Mouse (Mus musculus) gastrocnemius, postnatal 25 days (tissue): ENCODE measurements around the gene Paxip1. TPM values are rescaled to one million over a fixed set of nuclear protein-coding genes. Genes with fewer than 3 reads are reported as not detected.

Source experiments
- DNase-seq: peaks from one replicate; pipeline ENCODE4 v3.0.0; 2022
- long read RNA-seq, 2 experiments: library from polyadenylated mRNA; stranded (forward); transcript quantifications; one replicate each; pipeline ENCODE4 v2.0.0; 2021
- total RNA-seq, 2 experiments: library from RNA; stranded (reverse); gene quantifications; 1 replicate in 1 of 2; 2 replicates in 1 of 2; pipeline ENCODE4 v1.2.3; 2021

Gene Paxip1
- total RNA-seq, result 10 to 100 TPM in 1 of 2 experiments, 1 to 10 TPM in 1; 8.5 to 10.3 TPM
- long read RNA-seq, experiment 1, partial matches to known transcripts, result 0 of 1 reads
- long read RNA-seq, experiment 1, other reads (novel, unspliced or antisense), result 1 of 1 reads
- long read RNA-seq, experiment 2, full-length matches to known transcripts, result 2 of 5 reads
- long read RNA-seq, experiment 2, partial matches to known transcripts, result 2 of 5 reads
- long read RNA-seq, experiment 2, other reads (novel, unspliced or antisense), result 1 of 5 reads

DNA sequence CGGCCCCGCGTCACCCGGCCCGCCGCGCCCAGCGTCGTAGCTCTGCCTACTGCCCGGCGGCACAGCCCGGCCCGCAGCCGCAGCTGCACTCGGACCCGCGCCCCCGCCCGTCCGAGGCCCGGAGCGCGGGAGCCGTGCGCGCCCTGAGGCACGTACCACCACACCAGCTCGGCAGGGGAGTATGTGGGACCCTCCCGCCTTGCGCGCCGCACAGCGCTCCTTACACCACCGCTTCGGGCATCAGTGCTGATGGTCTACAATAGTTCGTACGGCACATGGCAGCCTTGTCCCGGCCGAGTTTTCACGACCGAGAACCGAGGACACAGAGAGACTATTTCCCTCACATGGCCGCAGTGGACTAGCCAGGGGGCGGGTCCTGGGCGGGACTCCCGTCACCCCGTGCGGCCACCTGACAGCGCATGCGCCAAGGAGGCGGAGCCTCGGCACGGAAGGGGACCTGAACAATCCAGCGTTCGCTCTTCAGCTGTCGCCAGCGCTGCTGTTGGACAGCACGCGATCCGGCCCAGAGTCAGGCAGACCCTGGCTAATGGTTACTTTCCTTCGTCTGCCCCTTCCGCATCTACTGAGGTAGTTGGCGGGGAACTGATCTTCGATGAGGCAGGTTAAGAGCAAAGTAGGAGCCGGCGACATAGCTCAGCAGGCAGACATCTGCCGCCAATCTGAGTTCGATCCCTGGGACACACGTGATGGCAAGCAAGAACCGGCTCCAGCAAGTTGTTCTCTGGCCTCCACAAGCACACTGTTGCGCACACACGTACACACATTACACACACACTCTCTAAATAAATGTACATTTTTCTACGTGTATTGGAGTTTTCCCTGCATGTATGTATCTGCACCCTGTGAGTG is at the start of gene Paxip1:
TSS of gene Paxip1 (minus strand) at position 389 of the 870 bp plus-strand sequence.
- peak; percentile 95 for DNase-seq

DNA sequence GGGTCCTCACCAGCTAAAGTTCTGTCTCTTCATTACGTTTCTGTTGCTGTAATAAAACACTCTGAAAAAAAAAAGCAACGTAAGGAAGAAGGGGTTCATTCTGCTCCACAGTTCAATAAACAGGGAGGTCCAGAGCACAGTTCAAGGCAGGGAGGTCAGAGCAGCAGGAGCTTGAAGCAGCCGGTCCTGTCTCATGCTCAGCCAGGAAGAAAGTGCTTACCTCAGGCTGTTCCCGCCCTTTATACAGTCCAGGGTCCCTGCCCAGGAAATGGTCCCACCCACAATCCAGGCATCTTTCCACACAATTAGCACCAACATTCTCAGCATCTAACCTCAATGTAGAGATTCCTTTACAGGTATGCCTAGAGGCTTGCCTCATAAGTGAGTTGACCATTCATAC is 46.6 kb upstream of the Paxip1 start:
- no peak for DNase-seq

DNA sequence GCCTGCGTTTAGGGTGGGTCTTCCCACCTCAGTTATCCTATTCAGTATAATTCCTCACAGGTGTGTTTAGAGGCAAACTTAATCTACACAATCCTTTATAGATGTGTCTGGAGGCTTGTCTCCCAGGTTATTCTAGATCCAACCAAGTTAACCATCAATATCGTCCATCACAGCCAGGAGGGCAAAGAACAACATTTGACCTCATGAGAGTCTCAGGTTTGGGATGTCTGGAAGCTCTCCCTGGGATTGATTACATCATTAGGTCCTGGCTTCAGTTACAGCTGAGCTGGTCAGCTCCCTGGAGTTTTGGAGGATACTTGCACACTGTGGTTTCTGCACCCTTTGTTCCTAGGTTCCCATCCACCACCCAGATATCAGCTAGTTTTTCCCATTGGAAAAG is 43.6 kb upstream of the Paxip1 start:
- no peak for DNase-seq

DNA sequence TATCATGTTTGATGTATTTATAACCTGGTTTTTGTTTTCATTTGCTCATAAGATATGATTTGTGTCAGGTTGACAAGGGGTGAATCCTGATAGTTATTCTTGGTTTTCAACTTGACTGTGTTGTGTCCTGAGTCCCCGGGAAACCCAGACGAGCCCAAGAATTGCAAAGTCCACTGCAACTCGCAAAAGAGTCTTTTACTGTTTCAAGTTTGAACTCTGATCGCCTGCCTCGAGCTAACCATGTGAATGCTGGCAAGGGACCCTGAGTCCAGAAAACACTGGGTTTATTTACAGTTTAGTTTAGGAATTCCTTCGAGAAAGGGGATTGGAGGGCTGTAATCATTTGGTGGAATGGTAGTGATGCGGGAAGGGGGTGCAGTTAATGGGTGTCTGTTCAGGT is 36.5 kb upstream of the Paxip1 start:
- no peak for DNase-seq

DNA sequence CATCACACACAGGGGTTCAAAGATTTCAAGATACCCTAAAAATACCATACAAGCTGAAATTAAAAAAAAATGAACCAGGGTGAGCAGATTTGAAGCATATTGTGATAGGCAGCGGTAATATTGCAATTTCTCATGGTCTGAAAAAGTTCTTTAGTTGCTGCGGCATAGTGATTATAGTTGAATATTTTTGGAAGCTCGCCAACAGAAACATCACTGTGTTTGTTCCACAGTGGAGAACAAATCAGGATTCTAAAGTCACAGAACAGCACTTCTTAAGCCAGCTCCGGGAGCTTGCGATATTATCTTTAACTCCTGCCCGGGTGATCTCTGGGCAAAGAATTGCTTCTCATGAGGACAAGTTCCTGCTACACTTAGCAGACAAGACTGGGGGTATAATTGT is 29.7 kb upstream of the Paxip1 start:
- no peak for DNase-seq

DNA sequence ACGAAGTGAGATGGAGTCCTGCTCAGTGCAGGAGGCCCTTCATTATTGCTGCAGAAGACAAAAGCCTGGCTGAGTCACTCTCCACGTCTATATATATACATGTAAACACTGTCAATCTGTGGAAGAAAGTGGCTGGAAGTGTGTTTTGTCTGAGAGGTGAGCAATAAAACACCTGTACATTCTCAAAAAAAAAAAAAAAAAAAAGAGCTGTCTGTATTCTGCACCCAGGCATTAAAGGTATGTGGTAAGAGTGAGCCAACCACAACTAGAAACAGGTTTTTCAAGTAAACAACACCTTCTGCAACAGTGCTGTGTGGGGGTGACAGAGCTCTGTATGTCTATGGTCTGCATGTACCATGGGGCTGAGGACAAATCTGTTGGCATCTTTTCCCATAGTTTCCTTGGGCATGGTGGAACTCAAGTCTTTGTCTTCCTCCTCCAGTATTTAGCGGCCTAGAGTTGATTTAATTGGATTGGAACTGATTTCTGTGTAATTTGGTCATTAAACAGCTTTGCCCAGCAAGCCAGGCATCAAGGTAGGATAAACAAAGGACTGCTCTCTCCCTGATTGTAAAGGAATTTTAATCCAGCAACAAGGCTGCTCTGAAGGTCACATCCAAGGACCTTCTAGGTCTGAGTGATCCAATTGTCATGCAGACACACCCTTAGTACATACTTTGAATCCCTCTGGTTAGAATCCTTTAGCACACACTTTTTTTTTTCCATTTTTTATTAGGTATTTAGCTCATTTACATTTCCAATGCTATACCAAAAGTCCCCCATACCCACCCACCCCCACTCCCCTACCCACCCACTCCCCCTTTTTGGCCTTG is 27.6 kb upstream of the Paxip1 start:
- no peak for DNase-seq

DNA sequence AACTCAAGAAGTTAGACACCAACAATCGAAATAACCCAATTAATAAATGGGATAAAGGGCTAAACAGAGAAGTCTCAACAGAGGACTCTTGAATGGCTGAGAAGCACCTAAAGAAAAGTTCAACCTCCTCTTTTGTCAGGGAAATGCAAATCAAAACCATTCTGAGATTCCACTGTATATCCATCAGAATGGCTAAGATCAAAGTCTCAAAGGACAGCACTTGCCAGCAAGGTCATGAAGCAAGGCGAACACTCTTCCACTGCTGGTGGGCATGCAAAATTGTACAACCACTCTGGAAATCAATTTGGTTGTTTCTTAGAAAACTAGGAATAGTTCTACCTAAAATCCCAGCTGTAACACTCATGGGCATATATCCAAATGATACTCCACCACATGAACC is 22.8 kb upstream of the Paxip1 start:
- no peak for DNase-seq

DNA sequence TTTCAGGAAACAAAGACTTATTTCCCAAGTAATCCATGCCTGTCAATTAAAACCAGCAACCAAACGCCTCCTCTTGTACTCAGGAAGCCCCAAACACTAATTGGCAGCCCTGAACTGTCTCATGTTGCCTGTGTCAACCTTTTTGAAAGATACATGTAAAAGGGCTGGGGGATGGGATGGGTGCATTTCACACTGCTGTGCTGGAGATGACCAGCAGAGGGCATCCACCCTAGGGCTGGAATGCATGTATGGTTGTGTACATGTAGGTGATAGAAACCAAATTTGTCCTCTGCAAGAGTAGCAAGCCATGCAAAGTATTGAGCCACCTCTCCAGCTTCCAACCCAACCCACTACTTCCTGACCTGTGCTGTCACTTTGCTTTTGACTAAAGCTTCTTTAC is 2.4 kb upstream of the Paxip1 start:
- DNase-seq, result peak; percentile 21

DNA sequence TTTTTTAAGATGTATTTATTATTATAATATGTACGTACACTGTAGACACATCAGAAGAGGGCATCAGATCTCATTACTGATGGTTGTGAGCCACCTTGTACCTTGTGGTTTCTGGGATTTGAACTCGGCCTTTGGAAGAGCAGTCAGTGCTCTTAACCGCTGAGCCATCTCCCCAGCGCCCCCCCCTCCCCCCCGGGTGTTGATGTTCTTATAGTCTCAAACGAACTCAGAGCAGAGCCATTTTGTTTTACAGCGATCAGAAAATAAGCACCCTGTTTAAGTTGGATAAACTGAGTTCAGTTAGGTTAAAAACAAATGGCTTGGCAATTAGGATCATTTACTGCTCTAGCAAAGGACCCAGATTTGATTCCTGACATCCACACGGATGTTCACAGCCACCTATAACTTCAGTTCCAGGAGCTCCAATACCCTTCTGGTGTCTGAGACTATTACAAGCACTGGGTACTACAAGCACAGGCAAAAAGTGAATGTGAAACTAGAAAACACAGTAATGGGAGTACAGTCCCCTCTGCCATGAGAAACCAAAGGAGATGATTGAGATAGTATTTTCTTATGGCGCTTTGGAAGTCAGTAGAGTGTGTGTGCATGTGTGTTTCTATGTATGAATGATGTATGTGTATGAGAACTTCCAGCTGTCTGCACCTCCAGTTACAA is 1.2 kb upstream of the Paxip1 start:
- no peak for DNase-seq

DNA sequence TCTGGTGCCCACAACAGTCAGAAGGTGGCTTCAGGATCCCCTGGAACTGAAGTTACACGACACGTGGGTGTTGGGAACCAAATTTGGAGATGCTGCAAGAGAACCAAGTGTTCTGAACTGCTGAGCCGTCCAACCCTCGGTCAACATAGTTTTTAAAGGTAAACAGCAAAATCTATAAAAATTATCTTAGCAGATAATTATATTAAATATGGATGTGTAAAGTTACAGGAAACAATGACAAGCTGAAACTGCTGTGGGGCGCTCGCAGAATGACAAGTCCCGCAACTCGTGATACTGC is 631 bp upstream of the Paxip1 start:
- DNase-seq, result no peak

DNA sequence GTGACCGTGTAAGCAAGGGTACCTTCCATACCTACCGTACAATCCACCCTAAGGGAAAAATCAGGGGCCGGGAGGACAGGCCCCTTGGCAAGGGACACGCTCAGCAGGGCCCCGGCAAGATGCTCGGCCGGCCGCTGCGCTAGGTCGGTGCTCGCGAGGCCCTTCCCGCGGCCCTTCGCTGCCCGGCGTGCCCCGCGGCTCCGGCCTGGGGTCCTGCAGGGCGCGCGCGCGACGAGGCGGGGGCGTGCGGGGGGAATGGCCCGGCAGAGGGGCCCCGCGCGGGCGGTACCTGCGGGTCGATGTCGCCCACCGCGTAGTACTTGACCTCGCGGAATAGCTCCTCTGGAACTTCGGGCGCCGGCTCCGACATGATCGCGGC is 592 bp downstream of the Paxip1 start:
- DNase-seq, result peak; percentile 88

DNA sequence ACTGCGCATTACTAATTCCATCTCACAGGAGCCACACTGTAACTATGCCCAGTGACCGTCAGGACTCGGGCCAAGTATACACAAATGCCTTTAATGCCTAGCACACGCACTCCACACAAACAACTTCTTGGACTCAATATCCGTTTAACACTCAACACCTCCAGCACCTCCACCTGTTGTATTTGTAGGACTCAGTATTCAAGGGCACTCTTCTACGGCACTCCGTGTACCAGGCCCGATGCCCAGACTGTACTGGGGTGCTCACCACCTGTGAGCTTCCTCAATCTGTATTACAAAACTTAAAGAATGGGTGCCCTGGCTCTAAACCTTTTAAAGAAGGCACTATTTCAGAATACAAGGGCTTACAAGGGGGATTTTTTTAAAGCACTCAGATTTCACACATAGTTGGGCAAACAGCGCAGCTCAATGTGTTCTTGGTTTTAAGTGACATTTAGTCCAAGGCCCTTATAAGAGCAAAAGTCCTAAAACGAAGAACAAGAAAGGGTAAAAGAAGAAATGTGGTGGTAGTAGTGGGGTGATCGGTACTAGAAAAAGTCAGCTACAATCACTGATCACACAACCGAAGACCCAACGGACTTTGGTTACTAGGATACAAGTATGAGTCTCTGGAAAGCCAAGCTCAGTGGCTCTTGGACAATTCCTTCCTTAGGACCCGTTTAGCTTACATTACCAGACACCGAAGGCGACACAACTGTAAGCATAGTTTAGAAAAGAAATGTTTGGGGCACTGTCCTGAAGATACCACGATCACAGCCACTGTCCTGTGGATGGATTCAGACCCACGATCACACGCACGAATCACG is 1.2 kb downstream of the Paxip1 start:
- DNase-seq, result peak; percentile 21

DNA sequence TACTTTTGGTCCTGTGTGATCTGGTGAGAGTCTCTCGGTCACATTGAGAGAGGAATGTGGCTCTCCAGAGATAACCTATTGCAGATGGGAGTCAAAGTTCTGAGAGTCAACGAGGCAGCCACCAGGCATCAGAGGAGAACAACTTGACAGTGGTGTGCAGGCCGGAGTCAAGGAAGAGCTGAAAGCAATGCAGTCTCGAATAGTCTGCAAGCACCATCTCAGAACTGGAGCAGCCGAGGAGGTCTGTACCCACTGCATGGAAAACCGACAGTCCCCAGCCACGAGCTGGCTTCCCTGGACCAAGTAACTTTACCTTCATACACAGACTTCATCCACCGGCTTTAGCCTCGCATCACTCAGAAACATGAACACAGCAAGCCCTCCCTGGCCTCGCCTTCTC is 1.9 kb downstream of the Paxip1 start:
- DNase-seq, result no peak

DNA sequence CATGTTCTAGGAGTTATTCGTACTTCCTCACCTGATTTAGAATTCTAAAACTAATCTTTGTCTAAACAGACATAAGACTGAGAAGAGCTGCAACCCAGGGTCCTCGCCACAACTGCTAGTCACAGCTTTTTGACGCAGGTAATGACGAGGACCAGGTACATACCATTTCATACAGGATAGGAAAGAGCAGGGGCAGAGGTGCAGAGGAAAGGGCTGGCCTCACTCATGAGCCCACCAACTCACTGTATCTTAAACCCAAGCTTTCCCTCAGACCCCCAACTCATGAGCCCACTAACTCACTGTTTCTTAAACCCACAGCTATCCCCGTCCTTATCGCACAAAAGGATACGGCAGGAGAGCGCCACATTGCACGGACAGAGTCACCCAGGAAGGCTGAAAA is 8.1 kb downstream of the Paxip1 start:
- DNase-seq, result no peak

DNA sequence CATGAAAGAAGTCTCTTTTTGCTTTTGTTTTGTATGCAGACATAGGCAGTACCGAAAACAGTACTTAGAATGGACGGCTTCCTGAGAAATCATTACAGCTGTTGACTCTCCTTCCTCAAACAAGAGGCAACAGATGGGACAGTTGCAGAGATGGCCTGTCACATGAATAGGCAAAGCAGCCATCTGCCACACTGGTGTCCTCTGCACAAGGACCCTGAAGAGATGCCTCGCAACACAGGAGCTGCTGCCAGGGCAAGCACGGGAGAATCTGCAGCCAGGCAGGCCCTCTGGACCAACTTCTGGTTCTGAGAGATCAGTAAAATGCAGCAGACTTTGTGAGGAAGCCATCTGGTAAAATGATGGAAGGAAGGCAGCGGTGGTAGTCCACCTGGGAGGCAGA is 23.5 kb downstream of the Paxip1 start:
- DNase-seq, result no peak

DNA sequence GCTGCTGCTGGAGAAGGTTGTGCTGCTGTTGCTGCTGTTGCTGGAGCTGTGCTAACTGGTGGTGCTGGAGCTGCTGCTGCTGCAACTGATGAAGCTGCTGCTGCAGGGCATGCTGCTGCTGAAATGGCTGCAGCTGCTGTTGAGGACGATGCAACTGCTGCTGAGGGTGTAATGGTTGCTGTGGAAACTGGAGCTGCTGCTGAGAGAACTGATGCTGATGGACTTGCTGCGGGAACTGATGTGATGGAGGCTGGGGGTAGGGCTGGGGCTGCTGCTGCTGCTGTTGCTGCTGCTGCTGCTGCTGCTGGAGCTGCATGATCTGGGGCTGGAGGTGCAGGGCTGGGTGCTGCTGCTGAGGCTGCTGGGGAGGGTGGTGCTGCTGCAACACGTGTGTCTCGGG is 25.7 kb downstream of the Paxip1 start:
- DNase-seq, result no peak

DNA sequence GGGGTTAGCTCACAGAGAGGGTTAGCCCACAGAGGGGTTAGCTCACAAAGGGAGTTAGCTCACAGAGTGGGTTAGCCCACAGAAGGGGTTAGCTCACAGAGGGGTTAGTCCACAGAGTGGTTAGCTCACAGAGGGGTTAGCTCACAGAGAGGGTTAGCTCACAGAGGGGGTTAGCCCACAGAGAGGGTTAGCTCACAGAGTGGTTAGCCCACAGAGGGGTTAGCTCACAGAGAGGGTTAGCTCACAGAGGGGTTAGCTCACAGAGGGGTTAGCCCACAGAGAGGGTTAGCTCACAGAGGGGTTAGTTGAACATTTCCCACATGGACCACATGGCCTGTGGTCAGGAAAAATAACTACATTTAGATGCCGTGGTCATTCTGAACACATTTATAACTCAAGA is 46.5 kb downstream of the Paxip1 start:
- no peak for DNase-seq

DNA sequence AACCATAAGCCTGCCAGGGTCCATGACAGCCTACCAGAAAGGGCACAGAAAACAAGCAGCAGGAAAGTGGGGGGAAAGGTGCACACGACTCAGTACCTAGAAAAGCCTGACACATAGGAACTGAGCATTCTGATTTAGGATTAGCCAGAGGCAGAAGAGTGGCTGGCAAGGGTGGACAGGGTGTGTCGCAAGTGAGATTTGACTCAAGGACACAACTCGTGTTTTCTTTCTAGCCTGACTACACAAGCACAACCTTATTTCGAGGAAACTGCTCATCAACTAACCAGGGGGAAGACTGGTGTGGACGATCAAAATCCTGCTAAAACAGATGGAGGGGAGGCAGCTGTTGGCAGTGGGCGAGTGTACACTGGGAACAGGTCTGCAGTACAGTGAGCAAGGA is 52.3 kb downstream of the Paxip1 start:
- no peak for DNase-seq

DNA sequence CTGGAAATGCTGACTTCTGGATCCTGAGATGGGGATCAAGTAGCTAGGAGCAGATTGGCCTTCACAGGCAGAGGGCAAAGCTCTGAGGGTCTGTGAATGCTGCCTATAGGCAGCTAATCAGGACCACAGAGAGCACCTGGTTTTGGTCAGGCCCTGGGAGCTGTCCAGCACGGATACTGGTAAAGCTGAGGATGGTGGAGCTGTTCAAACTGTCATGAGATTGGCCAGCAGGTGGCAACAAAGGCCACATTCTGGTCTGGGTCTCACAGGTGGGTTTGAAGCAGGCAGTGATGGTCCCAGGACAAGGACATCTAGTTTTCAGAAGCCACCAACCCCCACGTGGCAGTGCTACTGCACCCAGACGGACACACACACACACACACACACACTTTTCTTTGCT is 54.3 kb downstream of the Paxip1 start:
- DNase-seq, result no peak

DNA sequence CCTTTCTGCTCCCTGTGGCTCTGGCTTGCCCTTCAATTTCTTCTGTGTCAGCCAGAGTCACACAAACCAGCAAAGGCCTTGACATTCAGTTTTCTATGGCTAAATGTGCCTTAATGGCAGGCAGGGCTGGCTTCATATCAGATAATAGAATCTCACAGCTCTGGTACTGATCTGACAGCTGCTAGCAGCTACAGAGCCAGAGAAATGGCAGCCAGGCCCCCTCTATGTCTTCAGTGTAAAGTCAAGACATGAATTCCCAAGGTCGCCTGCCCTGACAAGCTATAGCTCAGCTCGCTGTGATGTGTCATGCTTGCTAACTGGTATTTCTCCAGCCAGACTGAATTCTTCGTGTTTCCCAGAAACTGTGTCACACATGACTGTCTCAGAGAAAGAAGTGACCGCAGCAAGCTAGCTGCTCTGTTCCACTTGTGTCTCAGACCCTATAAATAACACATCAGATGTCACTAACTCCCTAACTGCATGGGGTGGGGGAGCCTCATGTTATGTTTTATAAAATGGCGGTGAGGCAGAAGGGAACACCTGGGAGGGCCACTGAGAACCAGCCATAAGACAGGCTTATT is 59.1 kb downstream of the Paxip1 start:
- no peak for DNase-seq

DNA sequence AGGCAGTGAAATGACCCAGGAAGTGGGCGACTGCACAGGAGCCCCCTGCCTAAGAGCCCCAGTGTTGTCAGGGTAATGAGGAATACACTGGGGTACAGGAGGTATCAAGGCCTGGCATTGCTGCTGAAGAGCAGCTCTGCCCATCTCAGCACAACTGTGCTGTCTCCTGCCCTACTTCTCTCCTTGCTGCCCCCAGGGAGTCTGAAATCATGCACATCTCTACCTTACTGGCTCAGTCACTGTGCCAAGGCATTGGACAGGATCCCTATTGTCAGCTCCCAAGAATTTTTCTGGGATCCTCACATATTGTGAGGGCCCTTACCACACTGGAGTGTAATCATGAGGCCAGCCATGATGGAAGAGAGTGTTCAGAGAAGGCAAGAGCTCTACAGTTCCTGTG is 60.1 kb downstream of the Paxip1 start:
- DNase-seq, result no peak
